ENCODE assay signal across 15 mouse cellular contexts in the genomic region with DNA sequence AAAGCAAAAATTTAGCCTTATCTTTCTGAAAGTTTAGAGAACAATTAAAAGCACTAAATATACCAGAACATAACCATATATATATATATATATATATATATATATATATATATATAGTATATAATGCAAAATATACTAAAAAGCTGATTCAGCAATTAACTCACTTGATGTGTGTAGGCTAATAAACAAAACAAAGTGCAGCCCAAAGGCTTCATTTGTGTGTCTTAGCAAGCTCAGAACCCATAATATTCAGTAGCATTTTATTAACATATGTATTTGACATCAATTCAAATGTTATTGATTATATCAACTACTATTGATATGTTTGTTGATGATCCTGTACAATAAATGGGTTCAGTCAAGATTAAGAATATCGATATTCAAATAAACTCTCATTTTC.
"Had no signal": no experiment of that assay in that cellular context is flagged by ENCODE, and none has a peak within 500 bp of the region (broad histone marks: within the 10 kb centered on the region; RNA-seq: fewer than 3 reads in every experiment).

No protein-coding gene starts in this region.

- H3K4me1 ChIP-seq: neural tube, embryonic 15.5 days; stomach, embryonic 15.5 days had no signal

- H3K36me3 ChIP-seq: neural tube, embryonic 15.5 days; stomach, embryonic 15.5 days had no signal

- H3K4me3 ChIP-seq: neural tube, embryonic 15.5 days; stomach, embryonic 15.5 days had no signal

- DNase-seq: retina, postnatal 1 day; right cerebral cortex, adult 18-20 months; right cerebral cortex, postnatal 14 days; right cerebral cortex, postnatal 25 days; right cerebral cortex, postnatal 4 days; spleen, adult 18-20 months; thymus, adult 18-20 months; thymus, adult 2 months; thymus, postnatal 14 days; thymus, postnatal 25 days; thymus, postnatal 36 days; thymus, postnatal 4 days had no signal

- H3K27ac ChIP-seq: neural tube, embryonic 15.5 days; stomach, embryonic 15.5 days; stomach, postnatal 0 days had no signal

- H3K4me2 ChIP-seq: neural tube, embryonic 15.5 days; stomach, embryonic 15.5 days had no signal

- H3K9me3 ChIP-seq: neural tube, embryonic 15.5 days; stomach, embryonic 15.5 days had no signal

- H3K9ac ChIP-seq: neural tube, embryonic 15.5 days; stomach, embryonic 15.5 days had no signal

- H3K27me3 ChIP-seq: neural tube, embryonic 15.5 days; stomach, embryonic 15.5 days had no signal
